ENCODE assay signal across 9 mouse cellular contexts in the genomic region with DNA sequence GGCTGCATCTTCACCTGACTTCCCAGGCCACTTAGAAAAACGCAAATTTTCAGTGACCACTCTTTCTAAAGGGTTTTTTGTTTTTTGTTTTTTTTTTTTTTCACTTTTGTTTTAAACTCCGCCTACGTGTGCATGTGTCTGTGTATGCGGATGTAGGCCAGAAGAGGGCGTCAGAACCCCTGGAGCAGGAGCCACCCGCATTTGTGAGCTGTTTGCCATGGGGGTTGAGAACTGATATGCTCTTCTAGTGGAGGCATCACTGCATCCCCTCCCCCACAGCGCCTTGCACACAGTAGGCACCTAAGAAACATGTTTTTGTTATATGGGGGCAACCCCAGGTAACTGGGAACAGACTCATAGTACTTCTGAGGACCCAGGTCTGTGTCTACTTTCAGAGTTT. TPM values are rescaled to one million over a fixed set of nuclear protein-coding genes. Genes with fewer than 3 reads are reported as not detected.
DNase-seq lines count a peak whose midpoint lies in the region; ATAC-seq and TF ChIP-seq lines count a peak whose summit lies in the region.
"Had no signal": no experiment of that assay in that cellular context is flagged by ENCODE, and none has a peak within 500 bp of the region (broad histone marks: within the 10 kb centered on the region; RNA-seq: fewer than 3 reads in every experiment).

No protein-coding gene starts in this region.

- peaks cover 7% of the 10 kb centered on the region; the same call in 1 of the 2 replicates for H3K4me1 ChIP-seq in hindbrain, postnatal 0 days (ENCODE audit: insufficient read depth, low read length)
- H3K4me1 ChIP-seq in hindbrain, embryonic 16.5 days (ENCODE audit: control insufficient read depth, insufficient read depth, low read depth, low read length): peaks cover 18% of the 10 kb centered on the region
- H3K4me1 ChIP-seq in forebrain, postnatal 0 days (ENCODE audit: insufficient read depth): peaks cover 17% of the 10 kb centered on the region; the same call in 1 of the 2 replicates

- H3K4me3 ChIP-seq in hindbrain, postnatal 0 days (ENCODE audit: low read length): no peak overlapping the region
- no peak overlapping the region for H3K4me3 ChIP-seq in hindbrain, embryonic 16.5 days (ENCODE audit: low read length)
- H3K4me3 ChIP-seq in forebrain, postnatal 0 days (ENCODE audit: low read depth, low read length): no peak overlapping the region

- no peaks in the 10 kb centered on the region for H3K36me3 ChIP-seq in hindbrain, postnatal 0 days (ENCODE audit: insufficient read depth, low read length)
- no peaks in the 10 kb centered on the region for H3K36me3 ChIP-seq in hindbrain, embryonic 16.5 days (ENCODE audit: control insufficient read depth, insufficient read depth, low read length)
- H3K36me3 ChIP-seq in forebrain, postnatal 0 days (ENCODE audit: insufficient read depth): no peaks in the 10 kb centered on the region

- 10% methylated on average over 7 of the region's 7 CpGs for WGBS in hindbrain, postnatal 0 days
- WGBS in hindbrain, embryonic 16.5 days: 11% methylated on average over 7 of the region's 7 CpGs
- 7% methylated on average over 7 of the region's 7 CpGs for WGBS in forebrain, postnatal 0 days

- no peaks in the 10 kb centered on the region for H3K9me3 ChIP-seq in hindbrain, postnatal 0 days (ENCODE audit: low read length)
- no peaks in the 10 kb centered on the region for H3K9me3 ChIP-seq in hindbrain, embryonic 16.5 days (ENCODE audit: control insufficient read depth, low read length)
- no peaks in the 10 kb centered on the region for H3K9me3 ChIP-seq in forebrain, postnatal 0 days (ENCODE audit: low read length)

- peak; percentile 70 for TF ChIP-seq CTCF in hindbrain, postnatal 0 days (IDR thresholded peaks at IDR 0.05; ENCODE audit: low read depth)
- peak; percentile 65 for TF ChIP-seq CTCF in forebrain, postnatal 0 days (IDR thresholded peaks at IDR 0.05; ENCODE audit: low read depth)

- no peak for ATAC-seq in hindbrain, postnatal 0 days
- ATAC-seq in hindbrain, embryonic 16.5 days: no peak
- ATAC-seq in forebrain, postnatal 0 days: no peak

- H3K4me2 ChIP-seq in hindbrain, postnatal 0 days (ENCODE audit: low read depth, low read length): no peak overlapping the region
- no peak overlapping the region for H3K4me2 ChIP-seq in hindbrain, embryonic 16.5 days (ENCODE audit: low read length)
- H3K4me2 ChIP-seq in forebrain, postnatal 0 days (ENCODE audit: low read depth): no peak overlapping the region

- H3K27me3 ChIP-seq in hindbrain, postnatal 0 days (ENCODE audit: insufficient read depth, low read length): no peaks in the 10 kb centered on the region
- no peaks in the 10 kb centered on the region for H3K27me3 ChIP-seq in hindbrain, embryonic 16.5 days (replicated peaks; ENCODE audit: control insufficient read depth, insufficient read depth, low read length)
- no peaks in the 10 kb centered on the region for H3K27me3 ChIP-seq in forebrain, postnatal 0 days (ENCODE audit: insufficient read depth, low read length)

- H3K9ac ChIP-seq in hindbrain, postnatal 0 days (replicated peaks; ENCODE audit: low read length): no peak overlapping the region
- no peak overlapping the region for H3K9ac ChIP-seq in hindbrain, embryonic 16.5 days (ENCODE audit: low read depth, low read length)
- no peak overlapping the region for H3K9ac ChIP-seq in forebrain, postnatal 0 days

- no peak overlapping the region for H3K27ac ChIP-seq in hindbrain, postnatal 0 days
- H3K27ac ChIP-seq in hindbrain, embryonic 16.5 days (ENCODE audit: low read depth, low read length): no peak overlapping the region
- H3K27ac ChIP-seq in forebrain, postnatal 0 days (ENCODE audit: low read depth, low read length): no peak overlapping the region

- peak; percentile 63 for DNase-seq in hindbrain, postnatal 0 days (ENCODE audit: low spot score)
- DNase-seq in 3T3-L1 (ENCODE audit: low read depth, low spot score) (peak; percentile 47), ES-CJ7 (ENCODE audit: low read depth, low spot score) (peak; percentile 47)
- peak; percentile 38 for DNase-seq in forebrain, postnatal 0 days
- DNase-seq in spleen, postnatal 10 days (ENCODE audit: low spot score in 2 of 2): no peak
- no peak for DNase-seq in spleen, adult 18-20 months
- no peak for DNase-seq in Muller cell, postnatal 12 days (ENCODE audit: inconsistent ontology term)
- DNase-seq: heart, postnatal 14 days had no signal

RNA-seq across cellular contexts. Expression of a gene that starts 2.2 kb away (rescaled TPM):
- 34.9 and 49.2 TPM in 2 replicates for total RNA-seq in hindbrain, postnatal 0 days (2014; rRNA removed)
- 23.2 and 24.4 TPM in 2 replicates for polyA plus RNA-seq in hindbrain, postnatal 0 days (2015; fragmentation: Nextera tagmentation; extraction: Ambion mirVana)
- 31.9 and 33.2 TPM in 2 replicates for polyA plus RNA-seq in hindbrain, embryonic 16.5 days (2015; fragmentation: Nextera tagmentation; extraction: Ambion mirVana)
- total RNA-seq in forebrain, postnatal 0 days (2014; rRNA removed): 42.5 and 47.4 TPM in 2 replicates
- 25.7 and 40.4 TPM in 2 replicates for polyA plus RNA-seq in forebrain, postnatal 0 days (2015; fragmentation: Nextera tagmentation; extraction: Ambion mirVana)

Comparison
In these comparisons a context has a peak if more than half of its experiments do, and no peak if none do; other contexts are left out.
1. DNase-seq: peak in hindbrain, postnatal 0 days (single experiment), 3T3-L1 (single experiment), ES-CJ7 (single experiment) and forebrain, postnatal 0 days (single experiment); none in spleen, postnatal 10 days (0 of 2), spleen, adult 18-20 months (0 of 2) and Muller cell, postnatal 12 days (single experiment).